Mouse (Mus musculus) layer of hippocampus, adult 8-10 months (tissue): ENCODE data around the gene Sstr3. TPM values are rescaled to one million over a fixed set of nuclear protein-coding genes. Genes with fewer than 3 reads are reported as not detected.

Experiments used
- DNase-seq, 2 experiments: peaks; one replicate each; pipeline ENCODE4 v3.0.0; 2022; ENCODE audit warnings: low spot score in 2 of 2
- total RNA-seq, 4 experiments: library from RNA; stranded (reverse); gene quantifications; 2 replicates each; pipeline ENCODE4 v1.2.4; 2022

The Sstr3 gene
- total RNA-seq, 4 experiments from 2014 or later, result 25.8 to 31.9 (median 27.1) TPM

DNA sequence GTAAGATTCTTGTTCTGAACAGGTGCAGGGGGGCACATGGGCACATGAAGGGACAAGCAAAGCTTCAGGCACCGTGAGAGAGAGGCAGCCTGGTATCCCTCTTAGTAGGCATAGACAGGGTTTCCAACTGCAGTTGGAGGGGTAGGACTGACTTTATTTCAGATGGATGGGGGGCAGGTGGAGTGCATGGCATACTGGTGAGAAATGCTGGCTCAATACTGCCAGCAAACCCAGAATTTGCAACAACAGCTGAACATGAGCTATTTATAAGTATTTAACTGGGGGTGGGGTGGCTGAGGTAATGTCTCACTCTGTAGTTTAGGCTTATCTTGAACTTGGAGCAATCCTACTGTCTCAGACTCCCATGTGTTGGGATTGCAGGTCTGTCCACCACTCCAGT is 40.5 kb downstream of the Sstr3 start:
- DNase-seq, result no peak

GRCm38 (mm10) chr15:78502437-78503132 is 41.9 kb downstream of the Sstr3 start:
- no peak for DNase-seq

GRCm38 (mm10) chr15:78494968-78495406 is 49.5 kb downstream of the Sstr3 start, which contains the start of gene Il2rb:
TSS of gene Il2rb (minus strand) at chr15:78495271.
- DNase-seq, result no peak

DNA sequence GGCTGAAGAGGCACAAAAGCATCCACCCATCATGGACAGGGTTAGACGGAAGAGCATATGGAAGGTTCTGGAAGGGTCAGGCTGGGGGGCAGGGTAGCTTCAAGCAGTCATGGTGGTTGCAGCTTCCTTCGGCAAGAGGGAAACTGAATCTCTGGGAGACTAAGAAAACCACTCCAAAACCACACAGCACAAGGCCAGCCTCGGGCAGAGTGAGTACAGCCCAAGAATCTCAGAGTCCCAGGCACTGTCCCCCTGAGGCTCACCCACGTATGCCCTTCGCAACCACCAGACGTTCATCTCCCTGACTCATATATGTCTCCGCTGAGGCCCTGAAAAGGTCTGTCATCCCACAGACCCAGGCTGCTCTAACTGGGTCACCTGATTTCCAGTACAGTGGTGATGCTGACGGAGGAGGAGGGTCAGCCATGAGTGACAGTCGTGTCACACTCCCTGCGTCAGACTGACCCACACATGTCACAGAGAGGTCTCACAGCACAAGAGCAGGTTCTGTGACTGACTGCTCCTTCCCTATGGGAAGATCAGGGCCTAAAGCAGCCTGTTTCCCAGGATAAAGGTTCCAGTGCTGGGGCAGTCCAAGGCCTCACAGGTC is 51.0 kb downstream of the Sstr3 start:
- no peak for DNase-seq

- DNase-seq, result no peak
Observed at GRCm38 (mm10) chr15:78491301-78491700, 53.2 kb downstream of the Sstr3 start.

GRCm38 (mm10) chr15:78489906-78490305 is 54.6 kb downstream of the Sstr3 start:
- no peak for DNase-seq

DNA sequence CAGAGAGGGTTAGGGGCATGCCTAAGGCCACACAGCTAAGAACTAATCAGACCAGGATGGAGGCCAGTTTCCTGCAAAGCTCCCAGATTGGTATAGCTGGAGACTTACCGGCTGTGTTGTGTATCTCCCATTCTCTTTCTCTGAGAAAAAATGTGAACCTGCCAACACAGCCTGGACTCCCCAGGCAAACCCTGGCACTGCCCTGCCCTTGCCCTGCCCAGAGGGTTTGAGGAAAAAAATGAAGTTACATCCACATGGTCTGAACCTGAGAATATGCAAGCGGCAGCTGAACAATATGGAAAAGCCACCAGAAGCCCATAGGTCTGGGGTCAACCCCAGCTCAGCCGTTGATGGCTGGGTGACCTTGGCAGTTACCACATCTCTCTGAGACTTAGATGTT is 55.2 kb downstream of the Sstr3 start:
- no peak for DNase-seq

DNA sequence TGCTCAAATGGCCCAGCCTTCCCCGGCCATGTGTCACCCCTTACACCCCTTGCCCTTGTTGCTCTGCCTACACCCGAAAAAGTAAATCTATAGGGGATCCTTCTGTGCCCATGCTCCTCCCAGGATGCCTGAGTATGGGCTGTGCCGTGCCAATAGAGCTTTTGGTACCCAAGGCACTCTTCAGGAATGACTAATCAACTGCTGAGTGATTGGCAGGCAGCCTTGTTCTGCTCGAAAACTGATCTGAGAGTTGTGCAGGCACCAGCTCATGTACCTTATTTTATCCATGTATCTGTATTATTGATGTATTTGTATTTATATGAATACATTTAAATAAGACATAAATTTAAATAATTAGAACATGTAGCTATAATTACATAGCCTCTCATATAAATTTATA is 57.4 kb downstream of the Sstr3 start:
- no peak for DNase-seq

Other genes with a start within 250 kb of the Sstr3 start
- gene Csf2rb2, start 239.0 kb downstream of the Sstr3 start, total RNA-seq, result 1 to 10 TPM; 1.4 to 4.5 (median 2.9) TPM
- 1 to 10 TPM; 1.8 to 9.4 (median 4.4) TPM for gene Csf2rb, start 218.9 kb downstream of the Sstr3 start, total RNA-seq
- gene Tex33, start 148.8 kb downstream of the Sstr3 start, total RNA-seq, result not detected
- gene Tst, start 138.8 kb downstream of the Sstr3 start, total RNA-seq, result 10 to 100 TPM; 36.9 to 47.4 (median 42.3) TPM
- gene Mpst, start 138.3 kb downstream of the Sstr3 start, total RNA-seq, result 10 to 100 TPM; 23.1 to 38.1 (median 30.3) TPM
- 100 to 1,000 TPM; 245 to 269 (median 260) TPM for gene Kctd17, start 116.1 kb downstream of the Sstr3 start, total RNA-seq
- 1 to 10 TPM; 1.7 to 3.1 (median 2.9) TPM for gene Tmprss6, start 76.1 kb downstream of the Sstr3 start, total RNA-seq
- under 1 TPM; 0.12 to 0.50 (median 0.30) TPM for gene Il2rb, start 49.4 kb downstream of the Sstr3 start, total RNA-seq
- gene C1qtnf6, start 13.3 kb downstream of the Sstr3 start, total RNA-seq, result 1 to 10 TPM; 2.1 to 3.4 (median 3.0) TPM
- gene Rac2, start 28.1 kb upstream of the Sstr3 start, total RNA-seq, result 10 to 100 TPM in 1 of 4 experiments, 1 to 10 TPM in 3; 1.5 to 21.5 (median 4.6) TPM
- 10 to 100 TPM; 21.5 to 50.0 (median 36.0) TPM for gene Cyth4, start 52.4 kb upstream of the Sstr3 start, total RNA-seq
- 100 to 1,000 TPM; 176 to 224 (median 201) TPM for gene Elfn2, start 174.1 kb upstream of the Sstr3 start, total RNA-seq
- 10 to 100 TPM in 1 of 4 experiments, 1 to 10 TPM in 3; 6.5 to 11.2 (median 8.1) TPM for gene Mfng, start 228.8 kb upstream of the Sstr3 start, total RNA-seq